Mouse (Mus musculus): Measurements from ENCODE around the gene Pde11a.

The Pde11a gene

DNA sequence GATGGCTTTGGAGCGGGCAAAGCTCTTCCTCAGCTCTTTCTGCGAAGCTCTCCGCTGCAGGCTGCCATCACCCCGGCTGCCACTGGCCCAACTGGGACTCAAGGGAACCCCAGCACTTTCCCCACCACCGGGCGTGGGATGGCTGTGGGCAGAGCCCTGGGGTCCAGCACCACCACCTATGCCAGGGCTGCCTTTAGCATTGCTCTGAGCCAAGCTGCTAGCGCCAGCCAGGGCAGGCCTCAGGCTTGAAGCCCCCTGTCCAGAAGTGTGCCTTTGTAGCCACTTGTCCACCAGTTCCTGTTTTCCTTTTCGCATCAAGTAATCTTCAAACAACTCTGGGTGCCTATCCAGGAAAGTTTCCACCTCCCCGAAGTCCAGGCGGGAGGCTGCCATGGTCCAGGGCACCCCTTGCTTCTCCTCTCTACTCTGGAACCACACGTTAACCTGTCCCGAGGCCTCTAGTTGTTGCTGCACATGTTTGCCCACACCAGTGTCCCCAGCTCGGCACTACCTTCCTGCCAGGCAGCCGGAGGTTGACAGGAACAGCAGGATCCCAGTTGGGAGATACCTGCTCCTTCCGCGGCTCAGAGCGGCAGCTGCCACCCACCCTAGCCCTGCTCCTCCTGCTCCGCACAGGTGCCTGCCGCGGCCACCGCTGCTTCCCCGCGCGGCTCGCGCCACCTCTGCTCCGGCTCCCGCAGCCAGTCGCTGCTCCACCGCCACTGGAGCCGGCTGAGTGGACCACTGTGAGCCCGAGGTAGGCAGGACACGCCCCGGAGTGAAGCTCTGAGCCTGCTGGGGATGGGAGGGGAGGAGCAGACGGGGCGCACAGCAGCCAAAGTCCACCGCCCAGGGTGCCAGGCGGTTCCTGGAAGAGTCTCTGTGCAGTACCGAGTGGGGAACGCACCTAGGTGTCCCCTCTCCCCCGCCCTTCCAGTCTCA is at the start of gene Pde11a:
Gene Pde11a, minus strand, starts transcription at position 560 of the 942 bp plus-strand sequence.
- DNase-seq: peak; percentile 79

DNA sequence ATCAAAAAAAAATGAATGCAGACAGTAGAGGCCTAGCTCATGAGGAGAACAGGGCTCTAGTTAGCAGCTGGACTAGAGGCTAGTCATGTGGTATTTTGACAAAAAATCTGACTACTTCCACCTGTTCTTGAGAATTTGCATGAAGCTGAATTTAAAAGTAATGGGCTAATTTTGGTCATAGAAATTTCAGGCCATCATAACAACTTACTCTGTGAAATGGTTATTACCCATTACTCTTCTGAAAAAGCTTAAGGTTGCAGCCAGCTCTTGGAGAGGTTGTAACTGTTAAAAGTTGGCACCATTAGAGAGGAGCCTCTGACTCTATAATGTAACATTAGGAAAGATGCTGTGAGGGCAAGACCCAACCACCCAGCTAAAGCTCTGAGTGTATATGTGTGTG is 48.0 kb upstream of the Pde11a start:
- no peak for DNase-seq

DNA sequence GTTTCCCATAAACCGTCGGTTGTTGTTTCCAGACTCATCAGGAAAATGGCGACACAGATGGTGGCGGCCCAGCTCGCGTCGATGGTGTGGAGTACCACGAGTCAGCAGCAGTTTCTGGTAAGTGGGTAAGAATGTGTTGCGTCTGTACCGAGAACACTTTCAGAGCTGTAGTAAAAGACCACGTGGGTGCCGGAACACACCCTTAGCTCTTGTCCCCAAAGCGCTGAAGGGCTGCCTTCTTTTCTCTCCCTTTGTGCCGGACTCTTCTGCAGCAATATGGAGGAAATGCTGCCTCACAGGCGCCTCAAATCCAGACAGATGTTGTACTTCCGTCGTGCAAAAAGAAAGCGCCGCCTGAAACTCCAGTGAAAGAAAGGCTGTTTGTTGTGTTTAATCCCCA is 40.1 kb upstream of the Pde11a start:
- no peak for DNase-seq

DNA sequence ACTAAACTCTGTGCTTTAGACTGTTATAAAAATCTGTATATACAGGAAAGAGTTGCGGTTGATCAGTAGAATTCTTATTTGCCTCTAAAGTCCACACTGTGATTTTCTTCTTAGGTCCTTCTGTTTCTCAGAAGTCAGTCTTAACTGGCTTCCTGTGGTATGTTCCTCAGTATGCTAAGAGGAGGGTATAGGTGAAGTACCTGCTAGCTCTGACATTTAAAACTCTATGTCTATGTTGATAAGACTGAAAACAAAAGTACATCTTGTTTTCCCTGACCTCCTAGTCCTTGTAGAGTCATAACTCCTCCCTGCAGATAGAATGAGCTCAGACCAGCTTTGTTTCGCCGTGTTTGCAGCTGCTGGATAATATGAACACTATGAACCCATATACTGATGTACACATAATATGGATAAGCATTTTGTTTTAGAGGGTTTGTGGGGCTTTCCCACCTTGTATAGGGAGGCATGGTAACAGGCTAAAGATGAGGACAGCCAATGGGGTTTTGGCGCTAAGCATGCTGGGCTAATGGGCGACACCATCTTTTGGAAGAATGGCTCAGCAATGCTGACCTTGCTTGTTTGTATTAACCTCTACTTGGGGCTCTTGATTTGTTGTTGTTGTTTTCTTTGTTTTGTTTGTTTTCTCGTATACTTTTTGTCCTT is 36.1 kb upstream of the Pde11a start:
- DNase-seq: no peak

DNA sequence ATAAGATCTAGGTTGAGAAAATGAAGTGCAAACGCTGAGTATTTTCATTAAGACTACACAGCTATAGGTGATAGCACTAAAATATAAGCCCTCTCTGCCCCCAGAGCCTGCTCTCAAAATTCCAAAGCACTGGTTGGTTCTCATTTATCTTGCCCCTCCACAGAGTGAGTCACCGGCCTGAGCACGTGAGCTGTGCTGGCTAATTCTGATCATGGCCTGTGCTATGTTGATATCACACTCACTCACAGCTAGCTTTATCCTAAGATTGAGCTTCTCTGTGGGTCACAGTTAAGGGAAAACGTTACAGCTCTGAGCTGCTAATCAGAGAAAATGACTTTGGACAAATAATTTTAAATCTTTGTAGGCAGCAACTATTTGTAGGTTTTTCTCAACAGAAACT is 33.7 kb upstream of the Pde11a start:
- DNase-seq: no peak

DNA sequence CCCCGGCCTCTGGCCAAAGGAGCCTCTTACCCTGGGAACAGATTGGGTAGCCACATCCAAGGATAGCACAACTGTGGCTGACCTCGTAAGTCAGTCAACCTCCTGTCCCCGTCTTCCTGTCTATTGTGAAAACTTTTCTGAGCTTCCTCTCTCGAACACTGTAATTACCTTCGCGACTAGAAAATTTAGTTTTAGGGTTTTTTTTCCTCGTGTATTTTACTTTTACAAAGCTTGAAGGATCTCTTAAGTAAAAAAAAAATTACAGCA is 32.0 kb upstream of the Pde11a start:
- no peak for DNase-seq

DNA sequence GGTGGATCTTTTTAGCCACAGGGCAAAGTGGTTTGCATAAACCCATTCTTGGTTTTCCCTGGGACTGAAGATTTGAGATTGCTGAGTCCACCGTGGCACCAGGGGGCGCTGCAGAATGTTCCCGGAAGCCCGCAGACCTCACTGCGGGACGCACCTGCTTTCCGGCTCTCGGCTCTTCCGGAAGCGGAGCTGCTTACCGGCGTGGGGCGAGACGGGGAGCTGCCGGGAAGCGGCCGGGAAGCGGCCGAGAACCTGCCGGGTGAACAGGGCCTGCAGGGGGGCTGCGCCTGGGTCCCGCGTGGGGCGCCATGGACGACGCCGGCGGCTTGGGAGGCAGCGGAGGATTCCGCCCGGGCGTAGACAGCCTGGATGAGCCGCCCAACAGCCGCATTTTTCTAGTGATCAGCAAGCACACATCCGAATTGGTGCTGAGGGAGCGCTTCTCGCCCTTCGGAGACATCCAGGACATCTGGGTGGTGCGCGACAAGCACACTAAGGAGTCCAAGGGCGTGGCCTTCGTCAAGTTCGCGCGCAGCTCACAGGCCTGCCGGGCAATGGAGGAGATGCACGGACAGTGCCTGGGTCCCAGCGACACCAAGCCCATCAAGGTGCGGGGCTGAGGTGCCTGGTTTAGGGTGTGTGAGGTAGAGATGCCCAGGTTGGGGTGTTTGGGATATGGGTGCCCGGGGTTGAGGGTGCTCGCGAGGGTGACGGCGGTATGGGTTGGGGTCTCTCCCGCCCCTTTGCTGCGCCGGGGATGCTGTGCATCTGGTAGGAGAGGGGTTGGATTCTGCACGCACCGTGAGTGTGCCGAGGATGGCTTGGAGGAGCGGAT is 31.5 kb upstream of the Pde11a start, which contains the start of gene Rbm45:
Gene Rbm45, plus strand, starts transcription at position 164 of the 835 bp plus-strand sequence.
- DNase-seq: peak; percentile 94

DNA sequence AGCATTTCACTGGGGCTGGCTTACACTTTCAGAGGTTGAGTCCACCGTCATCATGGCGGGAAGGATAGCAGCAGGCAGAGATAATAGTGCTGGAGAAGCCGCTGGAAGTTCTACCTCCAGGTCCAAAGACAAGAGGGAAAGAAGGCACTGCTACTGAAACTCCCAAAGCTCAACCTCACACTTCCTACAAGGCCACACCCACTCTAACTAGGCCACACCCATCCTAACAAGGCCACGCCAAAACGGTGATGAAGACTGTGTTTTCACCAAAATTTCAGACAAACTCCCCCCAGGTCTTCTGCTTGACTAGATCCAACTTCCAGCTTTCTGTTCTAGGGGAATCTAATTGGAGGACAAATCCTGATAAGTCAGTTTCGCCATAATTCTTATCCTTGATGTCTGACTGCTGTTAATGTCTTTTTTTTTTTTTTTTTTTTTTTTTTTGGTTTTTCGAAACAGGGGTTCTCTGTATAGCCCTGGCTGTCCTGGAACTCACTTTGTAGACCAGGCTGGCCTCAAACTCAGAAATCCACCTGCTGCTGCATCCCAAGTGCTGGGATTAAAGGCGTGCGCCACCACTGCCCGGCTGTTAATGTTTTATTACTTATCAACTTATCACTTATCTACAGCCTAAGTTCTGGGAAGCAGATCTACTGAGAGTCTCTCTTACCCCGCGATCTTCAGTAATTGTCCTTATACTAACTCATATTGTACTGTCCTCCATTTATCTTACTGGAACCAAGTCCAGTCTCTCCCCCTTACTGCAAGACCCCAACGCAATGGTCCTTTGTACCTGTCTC is 30.5 kb upstream of the Pde11a start:
- DNase-seq: no peak

DNA sequence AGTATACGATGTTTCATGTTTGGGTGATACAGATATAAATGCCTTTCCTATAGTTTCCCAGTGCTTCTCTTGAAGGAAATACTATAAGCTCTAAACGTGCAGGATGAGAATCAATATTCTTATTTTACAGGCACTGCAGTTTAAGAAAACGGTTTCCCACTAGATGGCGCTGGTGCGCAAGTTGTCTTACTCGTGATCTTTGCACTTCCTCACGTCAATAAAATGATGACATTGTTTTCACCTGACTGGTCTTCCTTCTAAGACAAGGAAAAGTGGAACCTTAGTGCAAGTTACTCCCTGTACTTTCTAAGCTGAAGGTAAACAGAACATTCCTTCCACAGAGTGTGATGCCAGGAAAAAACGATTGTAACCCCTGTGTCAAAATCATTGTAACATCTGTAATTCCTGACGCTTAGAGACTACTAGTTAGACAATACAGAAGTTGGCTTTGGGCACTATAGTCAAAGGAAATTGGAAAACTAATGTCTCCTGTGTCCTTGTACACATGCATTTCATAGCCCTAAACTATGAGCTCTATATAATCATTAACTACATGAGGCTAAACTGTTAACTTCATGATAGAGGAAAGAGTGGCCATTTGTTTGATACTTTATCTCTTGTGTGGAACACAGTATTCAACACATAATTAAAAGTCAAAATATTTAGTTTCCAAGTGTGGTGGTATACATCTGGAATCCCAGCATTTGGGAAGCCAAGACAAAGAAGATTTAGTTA is 28.8 kb upstream of the Pde11a start:
- DNase-seq: peak; percentile 92

DNA sequence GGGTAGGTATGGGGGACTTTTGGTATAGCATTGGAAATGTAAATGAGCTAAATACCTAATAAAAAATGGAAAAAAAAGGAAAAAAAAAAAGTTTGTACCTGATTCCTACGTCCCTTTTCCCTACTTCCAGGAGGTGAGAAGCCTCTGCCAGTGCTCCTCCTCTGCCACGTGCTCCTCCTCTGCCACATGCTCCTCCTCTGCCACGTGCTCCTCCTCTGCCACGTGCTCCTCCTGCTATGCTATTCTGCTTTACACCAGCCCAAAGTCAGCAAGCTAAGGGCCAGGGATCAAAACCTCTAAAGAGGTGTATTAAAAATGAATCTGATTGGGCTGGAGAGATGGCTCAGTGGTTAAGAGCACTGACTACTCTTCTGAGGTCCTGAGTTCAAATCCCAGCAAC is 27.2 kb upstream of the Pde11a start:
- no peak for DNase-seq

DNA sequence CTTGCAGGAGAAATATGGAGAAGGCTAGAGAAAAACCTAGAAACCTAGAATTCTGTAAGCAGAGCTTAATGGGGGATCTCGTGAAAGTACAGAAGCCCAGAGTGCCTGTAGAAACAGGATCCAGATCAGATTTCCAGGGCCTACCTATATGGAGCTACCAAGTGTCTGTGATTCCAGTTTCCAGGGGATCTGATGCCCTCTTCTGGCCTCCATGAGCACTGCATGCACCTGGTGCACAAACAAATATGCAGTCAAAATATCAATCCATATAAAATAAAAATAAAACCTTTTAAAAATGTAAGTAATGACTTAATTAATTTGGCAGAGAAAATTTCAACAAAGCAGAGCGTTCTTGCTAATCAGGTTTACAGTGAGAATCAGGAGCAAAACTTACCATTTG is 23.5 kb upstream of the Pde11a start:
- DNase-seq: peak; percentile 48

DNA sequence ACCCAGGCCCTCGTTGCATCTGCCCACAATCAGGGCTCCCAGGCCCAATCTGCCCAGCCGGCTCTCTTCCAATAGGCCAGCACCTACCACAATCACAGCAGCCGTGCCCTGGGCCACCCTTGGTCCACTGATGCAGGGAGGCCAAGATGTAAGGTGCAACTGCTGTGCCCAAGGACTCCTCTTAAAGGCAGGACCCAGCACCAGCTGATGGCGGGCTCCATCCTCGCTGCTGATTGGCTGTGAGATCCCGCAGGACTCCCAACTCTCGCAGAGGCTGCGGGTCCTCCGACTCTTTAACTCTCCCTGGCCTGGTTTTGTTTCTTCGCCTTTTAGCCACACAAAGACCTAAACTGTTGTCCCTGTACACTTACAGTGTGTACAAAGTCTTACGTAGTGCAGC is 21.7 kb upstream of the Pde11a start, which contains the start of gene Cyct:
Gene Cyct, minus strand, starts transcription at position 225 of the 400 bp plus-strand sequence.
- DNase-seq: no peak

DNA sequence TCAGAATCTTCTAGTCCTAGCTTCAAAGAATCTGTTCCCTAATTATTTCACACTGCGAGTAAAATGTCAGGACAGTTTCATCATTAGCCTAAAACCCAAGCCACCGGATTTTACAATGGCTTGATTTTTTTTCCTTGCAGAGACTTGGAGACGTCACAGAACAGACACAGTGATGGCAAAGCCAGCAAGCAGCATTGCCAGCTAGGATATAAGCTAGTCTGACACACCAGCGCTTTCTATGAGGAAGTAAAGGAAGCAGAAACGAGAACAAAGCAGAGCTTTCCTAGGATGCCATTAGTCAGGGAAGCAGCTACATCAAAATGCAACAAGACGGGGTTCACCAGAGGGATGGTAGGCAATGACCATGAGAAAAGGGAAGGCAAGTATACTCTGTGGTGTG is 9.3 kb upstream of the Pde11a start:
- no peak for DNase-seq

DNA sequence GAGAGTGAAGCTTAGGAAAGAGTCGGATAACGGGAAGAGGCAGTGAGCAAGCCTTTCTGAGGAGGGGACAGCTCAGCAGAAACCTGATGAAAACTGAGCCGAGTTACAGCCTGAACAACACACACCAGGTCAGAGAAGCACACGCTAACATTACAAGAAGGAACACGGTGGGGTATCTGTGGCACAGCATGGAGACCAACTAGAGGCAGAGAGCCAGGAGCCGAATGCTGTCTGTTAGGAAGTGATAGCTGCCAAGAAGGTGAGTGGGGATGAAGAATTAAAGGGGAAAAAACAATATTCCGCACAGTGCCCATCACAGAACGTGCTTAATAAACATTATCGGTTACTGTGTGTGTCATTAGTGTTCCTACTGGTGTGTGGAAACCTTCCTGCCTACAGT is 3.6 kb upstream of the Pde11a start:
- DNase-seq: no peak

DNA sequence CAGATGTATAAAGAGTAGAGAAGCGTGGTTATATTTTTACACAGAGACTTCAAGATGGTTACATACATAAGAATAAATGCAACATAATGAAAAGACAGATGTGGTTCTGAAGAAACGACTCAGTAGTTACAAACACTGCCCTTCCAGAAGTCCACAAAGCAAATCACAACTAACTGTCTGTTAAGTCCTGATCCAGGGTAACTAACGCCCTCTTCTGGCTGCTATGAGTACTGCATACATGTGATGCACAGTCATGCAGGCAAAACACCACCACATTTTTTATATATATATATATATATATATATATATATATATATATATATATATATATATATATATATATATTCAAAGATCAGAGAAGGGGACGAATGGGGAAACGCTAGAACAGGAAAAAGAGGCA is 4.0 kb downstream of the Pde11a start:
- DNase-seq: peak; percentile 13

DNA sequence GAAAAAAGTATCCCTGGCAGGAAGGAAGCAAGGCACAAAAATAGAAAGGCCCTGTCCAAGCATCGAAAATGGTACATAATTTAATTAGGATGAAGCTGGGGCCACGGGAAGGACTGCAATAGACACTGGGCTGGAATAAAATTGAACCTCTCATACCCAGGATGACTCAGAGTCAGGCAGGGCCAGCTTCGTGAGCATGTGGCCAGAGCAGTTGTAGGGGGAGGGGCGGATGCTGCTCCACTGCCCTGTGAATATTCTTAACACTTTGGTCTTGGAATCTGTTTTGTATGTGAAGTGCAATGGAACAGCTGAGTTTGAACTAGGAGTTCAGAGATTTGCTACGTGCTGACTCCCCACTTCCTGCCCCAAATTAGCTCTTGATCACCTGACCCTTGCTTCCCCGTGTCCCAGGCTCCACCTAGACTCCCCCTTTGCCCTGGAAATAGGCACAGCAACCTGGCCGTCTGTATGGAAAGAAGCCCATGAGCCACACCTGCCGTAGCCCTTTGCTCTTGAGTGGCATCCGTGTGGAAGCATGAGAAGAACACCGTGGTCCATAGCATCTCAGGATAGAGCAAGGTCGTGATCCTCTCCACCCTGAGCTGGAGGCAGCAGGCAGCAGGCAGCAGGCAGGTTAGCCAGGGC is 6.3 kb downstream of the Pde11a start:
- peak; percentile 13 for DNase-seq

DNA sequence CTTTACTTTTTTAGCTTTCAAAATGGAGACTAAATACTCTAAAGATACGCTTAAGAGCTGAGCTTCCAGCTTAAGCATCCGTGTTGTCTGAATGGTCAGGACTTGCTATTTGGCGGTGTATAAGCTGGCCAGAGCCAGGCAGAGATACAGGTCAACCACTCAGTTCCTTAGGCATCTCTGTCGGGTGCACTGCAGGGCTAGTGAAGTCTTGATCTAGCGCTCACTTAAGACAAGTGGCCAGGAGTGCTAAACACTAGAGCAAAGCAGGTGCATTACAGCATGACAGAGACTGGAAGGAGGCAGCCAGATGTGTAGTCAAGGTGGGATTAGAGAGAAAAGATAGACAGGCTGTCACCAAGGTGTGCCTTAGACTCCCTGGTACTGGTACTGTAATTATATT is 8.5 kb downstream of the Pde11a start:
- DNase-seq: no peak

DNA sequence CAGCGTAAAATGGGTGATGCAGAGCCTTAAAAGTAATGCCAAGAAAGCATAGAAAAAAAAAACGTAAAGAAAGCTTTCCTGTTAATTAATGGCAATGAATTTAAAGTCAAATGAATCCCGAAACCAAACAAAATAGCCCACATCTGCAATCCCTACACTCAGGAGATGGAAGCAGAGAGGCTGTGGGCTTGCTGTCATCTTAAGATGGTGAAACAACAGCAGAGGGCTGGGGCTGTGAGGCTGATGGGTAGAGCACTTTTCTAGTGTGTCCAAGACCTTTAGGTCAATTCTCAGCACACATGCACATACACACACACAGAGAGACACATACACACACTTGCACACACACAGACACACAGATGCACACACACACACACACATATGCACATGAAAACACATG is 12.4 kb downstream of the Pde11a start:
- DNase-seq: no peak

DNA sequence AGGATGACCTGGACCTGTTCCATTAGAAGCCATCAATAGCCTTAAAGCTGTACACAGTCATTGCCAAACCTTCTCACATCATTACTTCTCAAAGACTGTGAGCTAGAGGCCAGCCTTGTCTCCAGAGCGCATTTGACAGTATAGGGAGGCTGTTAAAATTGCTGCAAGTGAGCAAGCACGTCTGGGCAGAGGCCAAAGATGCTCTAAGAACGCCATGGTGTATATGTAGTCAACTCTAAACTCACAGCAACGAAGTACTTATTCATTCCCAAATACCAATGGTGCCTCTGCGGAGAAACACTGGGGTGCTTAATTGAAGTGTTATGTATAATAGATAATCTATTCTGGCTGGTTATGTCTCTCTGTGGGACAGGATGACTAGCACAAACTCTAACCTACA is 14.1 kb downstream of the Pde11a start:
- no peak for DNase-seq

DNA sequence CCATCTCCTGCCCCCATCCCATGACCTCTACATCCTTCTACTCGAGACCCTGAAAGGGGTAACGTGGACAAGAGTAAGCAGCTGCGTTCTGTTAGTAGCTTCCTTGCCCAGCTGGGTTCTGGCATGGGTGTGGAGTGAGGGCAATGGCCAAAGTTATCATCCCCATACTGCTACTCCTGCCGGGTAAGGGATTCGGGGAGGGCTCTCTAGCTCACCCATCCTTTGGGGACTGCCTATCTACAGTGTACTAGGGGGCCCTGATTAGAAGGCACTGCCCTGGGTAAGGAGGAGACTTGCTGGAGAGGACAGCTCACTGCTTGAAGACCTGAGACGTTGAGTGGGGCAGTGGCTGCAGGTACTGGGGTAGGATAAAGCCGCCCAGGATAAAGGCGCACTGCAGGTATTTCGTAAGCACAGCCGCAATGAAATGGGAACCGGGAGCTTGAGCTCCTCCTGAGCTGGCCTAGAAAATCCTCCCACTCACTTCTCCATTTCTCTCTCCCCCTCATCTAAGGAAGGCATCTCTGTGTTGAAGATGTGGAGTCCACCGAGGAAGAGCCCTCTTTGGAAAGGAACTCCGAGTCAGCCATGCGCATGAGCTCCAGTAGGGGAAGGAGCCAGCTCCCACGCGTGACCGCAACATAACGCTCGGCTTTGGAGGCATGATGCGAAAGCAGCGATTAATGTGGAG is 15.2 kb downstream of the Pde11a start:
- no peak for DNase-seq

DNA sequence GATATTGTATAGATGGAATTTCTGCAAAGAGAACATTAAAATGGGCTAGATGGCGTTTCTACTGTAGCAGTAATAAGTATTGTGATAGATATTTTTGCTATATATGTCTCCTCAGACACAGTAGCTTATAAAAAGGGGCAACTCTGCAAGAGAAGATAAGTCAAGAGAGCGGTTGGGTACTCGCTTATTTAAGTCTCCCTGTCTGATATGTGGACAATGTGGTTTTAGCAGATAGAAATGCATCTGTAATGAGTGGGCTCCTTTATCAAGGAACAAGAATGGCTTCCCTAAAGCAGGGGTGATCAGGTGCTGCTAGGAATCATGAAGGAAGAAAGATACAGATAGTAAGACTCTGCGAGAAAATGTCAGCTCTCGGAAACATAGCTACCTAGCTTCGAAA is 18.2 kb downstream of the Pde11a start:
- DNase-seq: no peak

Data from kidney, postnatal 10 days (tissue).